Comparison of ENCODE assay signal across 19 mouse cellular contexts in the genomic region with DNA sequence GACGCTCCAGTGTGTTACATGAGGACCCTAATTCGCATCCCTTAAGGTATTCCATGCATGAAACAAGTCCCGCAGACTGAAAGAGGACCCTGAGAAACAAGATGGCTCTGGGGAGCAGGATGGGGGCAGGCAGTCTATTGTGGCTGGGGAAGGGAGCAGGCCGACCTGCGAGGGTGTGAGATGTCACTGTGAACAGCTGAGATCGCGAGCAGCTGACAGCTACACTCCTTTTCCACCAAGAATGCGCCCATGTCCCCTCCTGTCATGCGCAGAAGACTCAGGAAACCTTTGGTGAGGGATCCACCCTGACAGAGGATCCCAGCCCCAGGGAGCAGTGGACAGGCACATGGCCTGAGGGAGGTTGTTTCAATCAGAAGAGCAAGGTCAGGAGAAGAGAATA. TPM values are rescaled to one million over a fixed set of nuclear protein-coding genes. Genes with fewer than 3 reads are reported as not detected.
DNase-seq lines count a peak whose midpoint lies in the region; ATAC-seq and TF ChIP-seq lines count a peak whose summit lies in the region.
"Had no signal": no experiment of that assay in that cellular context is flagged by ENCODE, and none has a peak within 500 bp of the region (broad histone marks: within the 10 kb centered on the region; RNA-seq: fewer than 3 reads in every experiment).

No protein-coding gene starts in this region.

- H3K79me2 ChIP-seq in myocyte (ENCODE audit: control insufficient read depth, insufficient read depth) = no peaks in the 10 kb centered on the region

- WGBS in hindbrain, embryonic 13.5 days = 55% methylated on average over 9 of the region's 9 CpGs
- WGBS in hindbrain, embryonic 14.5 days = 51% methylated on average over 9 of the region's 9 CpGs

- no peak overlapping the region for H3ac ChIP-seq in myocyte (ENCODE audit: control insufficient read depth, insufficient read length)

- H3K9me3 ChIP-seq in hindbrain, embryonic 13.5 days = no peaks in the 10 kb centered on the region
- H3K9me3 ChIP-seq in hindbrain, embryonic 14.5 days (ENCODE audit: control insufficient read depth, low read length) = no peaks in the 10 kb centered on the region
- H3K9me3 ChIP-seq: embryonic facial prominence, embryonic 10.5 days; embryonic facial prominence, embryonic 12.5 days; forebrain, embryonic 13.5 days had no signal

- H3K27ac ChIP-seq in hindbrain, embryonic 13.5 days = no peak overlapping the region
- no peak overlapping the region for H3K27ac ChIP-seq in hindbrain, embryonic 14.5 days
- H3K27ac ChIP-seq: embryonic facial prominence, embryonic 10.5 days; embryonic facial prominence, embryonic 12.5 days; forebrain, embryonic 13.5 days had no signal

- H3K9ac ChIP-seq in hindbrain, embryonic 13.5 days = peak overlapping the region; percentile 35; the same call in 1 of the 2 replicates
- H3K9ac ChIP-seq in hindbrain, embryonic 14.5 days = no peak overlapping the region
- H3K9ac ChIP-seq: embryonic facial prominence, embryonic 12.5 days; forebrain, embryonic 13.5 days had no signal

- peaks cover 73% of the 10 kb centered on the region for H3K27me3 ChIP-seq in hindbrain, embryonic 13.5 days
- H3K27me3 ChIP-seq in hindbrain, embryonic 14.5 days (ENCODE audit: control insufficient read depth, insufficient read depth, low read length) = peaks cover 26% of the 10 kb centered on the region; the same call in 1 of the 2 replicates
- peaks cover 40% of the 10 kb centered on the region for H3K27me3 ChIP-seq in myocyte (ENCODE audit: control insufficient read depth, insufficient read depth, insufficient read length)

- no peak for TF ChIP-seq POLR2A in myocyte (IDR thresholded peaks at IDR 0.05; ENCODE audit: insufficient read length, low read depth)

- H3K4me3 ChIP-seq in hindbrain, embryonic 13.5 days = no peak overlapping the region
- no peak overlapping the region for H3K4me3 ChIP-seq in hindbrain, embryonic 14.5 days (replicated peaks; ENCODE audit: low read length)
- H3K4me3 ChIP-seq in myocyte = no peak overlapping the region
- H3K4me3 ChIP-seq: embryonic facial prominence, embryonic 10.5 days; embryonic facial prominence, embryonic 12.5 days; forebrain, embryonic 13.5 days had no signal

- no peak for ATAC-seq in hindbrain, embryonic 13.5 days (ENCODE audit: low FRiP score)
- ATAC-seq in hindbrain, embryonic 14.5 days (ENCODE audit: low FRiP score) = no peak
- ATAC-seq: activated CD4-positive, CD25-positive, alpha-beta regulatory T cell, adult 4 months; forebrain, embryonic 13.5 days; forebrain, embryonic 16.5 days had no signal

- peaks cover 23% of the 10 kb centered on the region for H3K36me3 ChIP-seq in hindbrain, embryonic 13.5 days
- peaks cover 10% of the 10 kb centered on the region; the same call in 1 of the 2 replicates for H3K36me3 ChIP-seq in hindbrain, embryonic 14.5 days (replicated peaks; ENCODE audit: control insufficient read depth, insufficient read depth)
- H3K36me3 ChIP-seq in myocyte (ENCODE audit: control insufficient read depth, insufficient read depth) = no peaks in the 10 kb centered on the region
- H3K36me3 ChIP-seq: embryonic facial prominence, embryonic 10.5 days; embryonic facial prominence, embryonic 12.5 days had no signal

- peaks cover 23% of the 10 kb centered on the region for H3K4me1 ChIP-seq in hindbrain, embryonic 13.5 days (replicated peaks)
- peaks cover 16% of the 10 kb centered on the region for H3K4me1 ChIP-seq in hindbrain, embryonic 14.5 days (replicated peaks; ENCODE audit: control insufficient read depth, insufficient read depth, low read length)

- DNase-seq in hindbrain, embryonic 14.5 days (ENCODE audit: low spot score) = no peak
- peak; percentile 28 for DNase-seq in ZHBTc4 (ENCODE audit: low read depth, low spot score)
- no peak for DNase-seq in right cerebral cortex, adult 2 months (ENCODE audit: low spot score in 2 of 2)
- DNase-seq: adrenal gland, adult 8-10 months; adrenal gland, postnatal 14 days; adrenal gland, postnatal 36 days; cerebellum, adult 18-20 months; cerebellum, adult 8-10 months; cerebellum, postnatal 10 days; cerebellum, postnatal 25 days had no signal

- no peak overlapping the region for H3K4me2 ChIP-seq in hindbrain, embryonic 13.5 days
- H3K4me2 ChIP-seq in hindbrain, embryonic 14.5 days (replicated peaks) = no peak overlapping the region
- H3K4me2 ChIP-seq in myocyte (ENCODE audit: low read depth) = no peak overlapping the region
- H3K4me2 ChIP-seq: embryonic facial prominence, embryonic 12.5 days; forebrain, embryonic 13.5 days had no signal

TF ChIP-seq in myocyte, 11 proteins besides CTCF, POLR2A, EP300 and RAD21:
- TF ChIP-seq USF1 (IDR thresholded peaks at IDR 0.05; ENCODE audit: low read depth) = no peak
- TF ChIP-seq MAX (IDR thresholded peaks at IDR 0.05; ENCODE audit: low read depth) = no peak
- TF ChIP-seq REST (IDR thresholded peaks at IDR 0.05; ENCODE audit: insufficient read depth, insufficient read length) = no peak
- TF ChIP-seq SRF (IDR thresholded peaks at IDR 0.05; ENCODE audit: control insufficient read depth, insufficient read length, low read depth) = no peak
- TF ChIP-seq MYOG (IDR thresholded peaks at IDR 0.05; ENCODE audit: control insufficient read depth in 1 of 3, insufficient read depth in 1 of 3, insufficient read length in 2 of 3, low read depth in 2 of 3) = peak; percentile 27 to 97 (median 71)
- TF ChIP-seq TCF12 (IDR thresholded peaks at IDR 0.05; ENCODE audit: insufficient read depth, poor library complexity, severe bottlenecking) = peak; percentile 17
- no peak for TF ChIP-seq E2F4 (IDR thresholded peaks at IDR 0.05; ENCODE audit: insufficient read depth)
- no peak for TF ChIP-seq CEBPB (IDR thresholded peaks at IDR 0.05; ENCODE audit: insufficient read depth, poor library complexity, severe bottlenecking)
- peak in 2 of 3 experiments; percentile 69 to 96 for TF ChIP-seq MYOD1 (IDR thresholded peaks at IDR 0.05; ENCODE audit: control insufficient read depth in 1 of 3, insufficient read length in 2 of 3, low read depth in 2 of 3)
- TF ChIP-seq TCF3 (IDR thresholded peaks at IDR 0.05; ENCODE audit: insufficient read length, low read depth) = peak; percentile 85
- TF ChIP-seq POLR2AphosphoS2 (IDR thresholded peaks at IDR 0.05; ENCODE audit: insufficient read length, low read depth) = no peak

RNA-seq across cellular contexts. Expression of gene Neurog3, which starts 25.8 kb away (rescaled TPM):
- 0.30 and 0.65 TPM in 2 replicates for polyA plus RNA-seq in hindbrain, embryonic 13.5 days (2015; fragmentation: Nextera tagmentation; extraction: Ambion mirVana)
- not detected in 2 replicates for polyA plus RNA-seq in hindbrain, embryonic 14.5 days (2014; fragmentation: Nextera tagmentation; extraction: Ambion mirVana)
- not detected for polyA plus RNA-seq in myocyte (2012; fragmentation: generic; extraction: Trizol)
- polyA plus RNA-seq: activated CD4-positive, CD25-positive, alpha-beta regulatory T cell, adult 4 months; C2C12; embryonic facial prominence, embryonic 14.5 days had no signal

RNA-seq across cellular contexts. Expression of gene Fam241b, which starts 36.7 kb away (rescaled TPM):
- 111 and 113 TPM in 2 replicates for polyA plus RNA-seq in hindbrain, embryonic 13.5 days (2015; fragmentation: Nextera tagmentation; extraction: Ambion mirVana)
- polyA plus RNA-seq in hindbrain, embryonic 14.5 days (2014; fragmentation: Nextera tagmentation; extraction: Ambion mirVana) = 41.6 TPM in 2 replicates
- 3.3 TPM for polyA plus RNA-seq in myocyte (2012; fragmentation: generic; extraction: Trizol)
